Mouse (Mus musculus) MEL (cell line): Measurements from ENCODE around the gene Nub1. TPM values are rescaled to one million over a fixed set of nuclear protein-coding genes. Genes with fewer than 3 reads are reported as not detected.

ENCODE experiments used
- DNase-seq: peaks from one replicate; pipeline ENCODE4 v3.0.0; 2011; ENCODE audit warnings: low read depth, low spot score
- H3K27ac ChIP-seq: 2 replicates; pipeline ENCODE4 v1.5.1; 2012; ENCODE audit warnings: low read depth, mild to moderate bottlenecking, control low read depth, low read length, moderate library complexity; ENCODE audit not compliant: control insufficient read depth
- H3K27me3 ChIP-seq, 2 experiments: fragments of 150-350 bp in 1 of 2; sonication (generic) in 1 of 2; 2 replicates each; pipeline ENCODE4 v1.6.1; 2012; ENCODE audit warnings: low read length in 2 of 2, mild to moderate bottlenecking in 2 of 2, improper control_type of control experiment in 1 of 2, moderate library complexity in 1 of 2; ENCODE audit not compliant: insufficient read depth in 2 of 2, control insufficient read depth in 1 of 2
- H3K36me3 ChIP-seq, 2 experiments: 2 replicates each; pipeline ENCODE4 v1.6.1; 2012 to 2014; ENCODE audit warnings: low read length in 2 of 2, improper control_type of control experiment in 1 of 2, inconsistent platforms in 1 of 2, mild to moderate bottlenecking in 1 of 2; ENCODE audit not compliant: insufficient read depth in 2 of 2, control insufficient read depth in 1 of 2
- H3K4me1 ChIP-seq, 2 experiments: fragments of 150-350 bp in 1 of 2; sonication (generic) in 1 of 2; 2 replicates each; pipeline ENCODE4 v1.6.1; 2012; ENCODE audit warnings: low read length in 2 of 2, improper control_type of control experiment in 1 of 2, mild to moderate bottlenecking in 1 of 2; ENCODE audit not compliant: insufficient read depth in 2 of 2, control insufficient read depth in 1 of 2
- H3K4me3 ChIP-seq, 2 experiments: fragments of 150-350 bp in 1 of 2; sonication (generic) in 1 of 2; 2 replicates each; pipeline ENCODE4 v1.5.1; 2012; ENCODE audit warnings: low read depth in 2 of 2, low read length in 2 of 2, mild to moderate bottlenecking in 2 of 2, moderate library complexity in 2 of 2, control low read depth in 1 of 2, improper control_type of control experiment in 1 of 2; ENCODE audit not compliant: control insufficient read depth in 1 of 2, insufficient read depth in 1 of 2
- H3K79me2 ChIP-seq: 2 replicates; pipeline ENCODE4 v1.6.1; 2012; ENCODE audit warnings: mild to moderate bottlenecking, low read length, moderate library complexity; ENCODE audit not compliant: control insufficient read depth, poor library complexity, insufficient read depth
- H3K9ac ChIP-seq: 2 replicates; pipeline ENCODE4 v1.6.1; 2012; ENCODE audit warnings: low read depth, mild to moderate bottlenecking, control low read depth, low read length, moderate library complexity; ENCODE audit not compliant: control insufficient read depth, poor library complexity, severe bottlenecking
- H3K9me3 ChIP-seq: fragments of 150-350 bp; sonication (generic); replicated peaks from 2 replicates; pipeline ENCODE4 v1.6.1; 2012; ENCODE audit warnings: mild to moderate bottlenecking, low read length, improper control_type of control experiment, moderate library complexity; ENCODE audit not compliant: insufficient read depth
- ETS1 ChIP-seq: IDR thresholded peaks from 2 replicates; pipeline ENCODE4 v1.6.1; 2012; ENCODE audit warnings: low read depth, mild to moderate bottlenecking, inconsistent platforms, low read length, improper control_type of control experiment, moderate library complexity
- GABPA ChIP-seq: IDR thresholded peaks from 2 replicates; pipeline ENCODE4 v1.6.1; 2012; ENCODE audit warnings: low read depth, mild to moderate bottlenecking, inconsistent platforms, low read length, improper control_type of control experiment, moderate library complexity
- GATA1 ChIP-seq: IDR thresholded peaks from 2 replicates; pipeline ENCODE4 v1.6.1; 2011; ENCODE audit warnings: low read depth, low read length, improper control_type of control experiment
- MAX ChIP-seq: IDR thresholded peaks from 2 replicates; pipeline ENCODE4 v1.6.1; 2011; ENCODE audit warnings: low read length, improper control_type of control experiment
- MEF2A ChIP-seq: IDR thresholded peaks from 2 replicates; pipeline ENCODE4 v1.6.1; 2014; ENCODE audit warnings: low read depth, mild to moderate bottlenecking, inconsistent platforms, low read length, improper control_type of control experiment; ENCODE audit not compliant: poor library complexity, insufficient replicate concordance, severe bottlenecking; ENCODE audit errors: extremely low read depth
- MYB ChIP-seq: IDR thresholded peaks from 2 replicates; pipeline ENCODE4 v1.6.1; 2011; ENCODE audit warnings: mild to moderate bottlenecking, low read depth, low read length, improper control_type of control experiment
- NELFE ChIP-seq: IDR thresholded peaks from 2 replicates; pipeline ENCODE4 v1.6.1; 2011; ENCODE audit warnings: low read depth, low read length, improper control_type of control experiment
- POLR2A ChIP-seq, 2 experiments: IDR thresholded peaks; 2 replicates each; pipeline ENCODE4 v1.6.1; 2011 to 2012; ENCODE audit warnings: low read length in 2 of 2, mild to moderate bottlenecking in 2 of 2, control low read depth in 1 of 2, improper control_type of control experiment in 1 of 2, low read depth in 1 of 2, moderate library complexity in 1 of 2; ENCODE audit not compliant: control insufficient read depth in 1 of 2, insufficient read depth in 1 of 2, poor library complexity in 1 of 2
- POLR2AphosphoS5 ChIP-seq: IDR thresholded peaks from 2 replicates; pipeline ENCODE4 v1.6.1; 2012; ENCODE audit warnings: low read depth, borderline replicate concordance, mild to moderate bottlenecking, inconsistent platforms, low read length, moderate library complexity, mixed read lengths
- RAD21 ChIP-seq: IDR thresholded peaks from 2 replicates; pipeline ENCODE4 v1.6.1; 2011; ENCODE audit warnings: mild to moderate bottlenecking, low read depth, low read length, improper control_type of control experiment
- RCOR1 ChIP-seq: IDR thresholded peaks from 2 replicates; pipeline ENCODE4 v1.6.1; 2012; ENCODE audit warnings: low read depth, mild to moderate bottlenecking, inconsistent platforms, low read length, improper control_type of control experiment
- TAL1 ChIP-seq: IDR thresholded peaks from 2 replicates; pipeline ENCODE4 v1.6.1; 2012; ENCODE audit warnings: mild to moderate bottlenecking, inconsistent platforms, low read length, moderate library complexity, mixed read lengths
- TBP ChIP-seq: IDR thresholded peaks from 2 replicates; pipeline ENCODE4 v1.8.0; 2011; ENCODE audit warnings: low read depth, low read length, improper control_type of control experiment
- TCF12 ChIP-seq: IDR thresholded peaks from 2 replicates; pipeline ENCODE4 v1.6.1; 2014; ENCODE audit warnings: low read depth, mild to moderate bottlenecking, inconsistent platforms, low read length, improper control_type of control experiment, moderate library complexity
- UBTF ChIP-seq: IDR thresholded peaks from 2 replicates; pipeline ENCODE4 v1.6.1; 2012; ENCODE audit warnings: low read depth, mild to moderate bottlenecking, inconsistent platforms, low read length, improper control_type of control experiment, moderate library complexity, borderline replicate concordance; ENCODE audit not compliant: insufficient read depth
- USF1 ChIP-seq: IDR thresholded peaks from 2 replicates; pipeline ENCODE4 v1.6.1; 2014; ENCODE audit warnings: low read depth, mild to moderate bottlenecking, inconsistent platforms, low read length, improper control_type of control experiment, moderate library complexity
- USF2 ChIP-seq, 2 experiments: IDR thresholded peaks; 2 replicates each; pipeline ENCODE4 v1.6.1; 2011 to 2012; ENCODE audit warnings: improper control_type of control experiment in 2 of 2, low read length in 2 of 2, borderline replicate concordance in 1 of 2, inconsistent platforms in 1 of 2, low read depth in 1 of 2, mild to moderate bottlenecking in 1 of 2; ENCODE audit not compliant: insufficient read depth in 1 of 2
- ZC3H11A ChIP-seq: IDR thresholded peaks from 2 replicates; pipeline ENCODE4 v1.6.1; 2012; ENCODE audit warnings: low read depth, mild to moderate bottlenecking, inconsistent platforms, low read length, improper control_type of control experiment
- ZKSCAN1 ChIP-seq: IDR thresholded peaks from 2 replicates; pipeline ENCODE4 v1.6.1; 2012; ENCODE audit warnings: low read depth, mild to moderate bottlenecking, inconsistent platforms, low read length, improper control_type of control experiment, moderate library complexity
- ZNF384 ChIP-seq: IDR thresholded peaks from 2 replicates; pipeline ENCODE4 v1.6.1; 2012; ENCODE audit warnings: low read depth, mild to moderate bottlenecking, inconsistent platforms, low read length, improper control_type of control experiment
- polyA plus RNA-seq, 2 experiments: library from polyadenylated mRNA; stranded (reverse) in 1 of 2; unstranded in 1 of 2; fragments of >175 nt in 1 of 2; fragments of >200 nt in 1 of 2; gene quantifications; 2 replicates each; pipeline versions ENCODE4 v1.2.1 to v1.2.4; 2012; ENCODE audit warnings: low replicate concordance in 2 of 2, low read depth in 1 of 2; ENCODE audit not compliant: insufficient read length in 2 of 2, insufficient read depth in 1 of 2, missing spikeins in 1 of 2
- total RNA-seq: library from RNA; depleted of rRNA; stranded (reverse); fragments of 300-350 nt; gene quantifications from 2 replicates; pipeline ENCODE4 v1.2.3, GENCODE M21; 2012

Nub1 gene
- total and polyA plus RNA-seq, 3 experiments, result 38.3 to 59.6 TPM; not detected in 1

GRCm38 (mm10) chr5:24649231-24649630 is 36.1 kb upstream of the Nub1 start:
- no peaks in the 10 kb centered on the region for H3K79me2 ChIP-seq
- peaks cover 0 to 7% of the 10 kb centered on the region in 2 experiments; a peak in 2 of 4 replicates for H3K4me1 ChIP-seq
- H3K9ac ChIP-seq, result no peak overlapping the region
- H3K27me3 ChIP-seq, result peaks cover 0 to 4% of the 10 kb centered on the region in 2 experiments; a peak in 3 of 4 replicates
- H3K4me3 ChIP-seq, result no peak overlapping the region
- DNase-seq, result no peak
- H3K36me3 ChIP-seq, result peaks cover 0 to 5% of the 10 kb centered on the region in 2 experiments; a peak in 1 of 4 replicates
- TF ChIP-seq USF1 (no peak), GABPA (no peak), ZC3H11A (no peak), ZNF384 (no peak), MEF2A (no peak), RCOR1 (no peak), RAD21 (no peak), ZKSCAN1 (no peak), TBP (no peak), ETS1 (no peak)
- no peak overlapping the region for H3K27ac ChIP-seq
- no peaks in the 10 kb centered on the region for H3K9me3 ChIP-seq

- Histone ChIP-seq H3K36me3 (peaks cover 0 to 5% of the 10 kb centered on the region in 2 experiments; a peak in 1 of 4 replicates), H3K9me3 (no peaks in the 10 kb centered on the region)
- TF ChIP-seq MAX (no peak), UBTF (no peak), TBP (no peak), MYB (no peak), USF2 (IDR thresholded peaks at IDR 0.05; ENCODE audit: borderline replicate concordance in 1 of 2, insufficient read depth in 1 of 2, low read depth in 1 of 2, low read length in 2 of 2) (no peak), TCF12 (no peak), GATA1 (no peak), ZNF384 (no peak), TAL1 (no peak), RCOR1 (no peak), NELFE (no peak), POLR2A (IDR thresholded peaks at IDR 0.05; ENCODE audit: control insufficient read depth in 1 of 2, insufficient read depth in 1 of 2, low read depth in 1 of 2, low read length in 2 of 2, poor library complexity in 1 of 2) (no peak), POLR2AphosphoS5 (no peak)
Measured at GRCm38 (mm10) chr5:24649701-24650100, 35.6 kb upstream of the Nub1 start.

More at GRCm38 (mm10) chr5:24649701-24650100, 35.6 kb upstream of the Nub1 start:
- no peak for DNase-seq
- Histone ChIP-seq H3K4me3 (no peak overlapping the region), H3K27ac (no peak overlapping the region), H3K79me2 (no peaks in the 10 kb centered on the region), H3K4me1 (peaks cover 0 to 7% of the 10 kb centered on the region in 2 experiments; a peak in 2 of 4 replicates), H3K9ac (no peak overlapping the region), H3K27me3 (peaks cover 0 to 4% of the 10 kb centered on the region in 2 experiments; a peak in 3 of 4 replicates)
